Mouse (Mus musculus) embryonic fibroblast, embryonic 13.5 days (primary cell): ENCODE results near the gene Gpcpd1.

Experiments used
- CTCF ChIP-seq: IDR thresholded peaks from 2 replicates; pipeline ENCODE4 v1.5.1; 2011; ENCODE audit warnings: mild to moderate bottlenecking, control low read depth, low read length, moderate library complexity, borderline replicate concordance; ENCODE audit not compliant: insufficient read depth
- POLR2A ChIP-seq: IDR thresholded peaks from 2 replicates; pipeline ENCODE4 v1.6.1; 2011; ENCODE audit warnings: low read depth, mild to moderate bottlenecking, control low read depth, low read length, moderate library complexity

- TF ChIP-seq POLR2A (no peak), CTCF (no peak)
Observed at GRCm38 (mm10) chr2:132573280-132573679, 14.2 kb downstream of the Gpcpd1 start.
